Mouse (Mus musculus) E14TG2a.4 (cell line): ENCODE measurements around the gene Lhpp.

Experiments
- H3K27me3 ChIP-seq: 2 replicates; pipeline ENCODE4 v1.6.1; 2014; ENCODE audit warnings: low read length, control low read depth; ENCODE audit not compliant: insufficient read depth
- H3K36me3 ChIP-seq: 2 replicates; pipeline ENCODE4 v1.6.1; 2014; ENCODE audit warnings: low read length, control low read depth; ENCODE audit not compliant: insufficient read depth
- H3K4me1 ChIP-seq: replicated peaks from 2 replicates; pipeline ENCODE4 v1.6.1; 2014; ENCODE audit warnings: low read depth, low read length, control low read depth
- H3K4me3 ChIP-seq: replicated peaks from 2 replicates; pipeline ENCODE4 v1.5.1; 2014; ENCODE audit warnings: mild to moderate bottlenecking, low read length
- H3K9me3 ChIP-seq: 2 replicates; pipeline ENCODE4 v1.6.1; 2014; ENCODE audit warnings: low read length, control low read depth
- CTCF ChIP-seq: conservative IDR thresholded peaks from 2 replicates; pipeline ENCODE4 v1.5.1; 2014; ENCODE audit warnings: low read length
- NANOG ChIP-seq: IDR thresholded peaks from 2 replicates; pipeline ENCODE4 v1.6.1; 2014; ENCODE audit warnings: borderline replicate concordance, low read length, mixed read lengths
- POU5F1 ChIP-seq: IDR thresholded peaks from 2 replicates; pipeline ENCODE4 v1.6.1; 2014; ENCODE audit warnings: low read length, borderline replicate concordance

The Lhpp gene

GRCm38 (mm10) chr7:132670863-132671165 is 60.4 kb downstream of the Lhpp start:
- Histone ChIP-seq H3K9me3 (no peaks in the 10 kb centered on the region), H3K4me1 (peaks cover 23% of the 10 kb centered on the region), H3K4me3 (no peak overlapping the region), H3K36me3 (no peaks in the 10 kb centered on the region), H3K27me3 (0 out of 2 replicates have a peak, but pooled peaks cover 6% of the 10 kb centered on the region)
- no peak for TF ChIP-seq CTCF
- TF ChIP-seq POU5F1: no peak
- TF ChIP-seq NANOG: no peak

- Histone ChIP-seq H3K9me3 (no peaks in the 10 kb centered on the region), H3K27me3 (no peaks in the 10 kb centered on the region), H3K36me3 (no peaks in the 10 kb centered on the region), H3K4me1 (peaks cover 23% of the 10 kb centered on the region), H3K4me3 (no peak overlapping the region)
- TF ChIP-seq CTCF (no peak), NANOG (no peak), POU5F1 (no peak)
Observed at GRCm38 (mm10) chr7:132672481-132672959, 62.1 kb downstream of the Lhpp start.

- no peaks in the 10 kb centered on the region for H3K27me3 ChIP-seq
- peaks cover 23% of the 10 kb centered on the region for H3K4me1 ChIP-seq
- no peak overlapping the region for H3K4me3 ChIP-seq
- H3K9me3 ChIP-seq: no peaks in the 10 kb centered on the region
- TF ChIP-seq POU5F1: no peak
- TF ChIP-seq NANOG: no peak
- no peak for TF ChIP-seq CTCF
- no peaks in the 10 kb centered on the region for H3K36me3 ChIP-seq
Observed at GRCm38 (mm10) chr7:132673931-132674755, 63.7 kb downstream of the Lhpp start.

GRCm38 (mm10) chr7:132675922-132676321 is 65.5 kb downstream of the Lhpp start:
- Histone ChIP-seq H3K4me3 (no peak overlapping the region), H3K36me3 (no peaks in the 10 kb centered on the region), H3K4me1 (peaks cover 30% of the 10 kb centered on the region), H3K27me3 (no peaks in the 10 kb centered on the region), H3K9me3 (no peaks in the 10 kb centered on the region)
- TF ChIP-seq NANOG (no peak), POU5F1 (no peak), CTCF (no peak)

- H3K27me3 ChIP-seq: peaks cover 14% of the 10 kb centered on the region; the same call in 1 of the 2 replicates
- no peak overlapping the region for H3K4me3 ChIP-seq
- no peaks in the 10 kb centered on the region for H3K9me3 ChIP-seq
- peaks cover 14% of the 10 kb centered on the region for H3K4me1 ChIP-seq
- H3K36me3 ChIP-seq: no peaks in the 10 kb centered on the region
- no peak for TF ChIP-seq NANOG
- TF ChIP-seq CTCF: no peak
- TF ChIP-seq POU5F1: no peak
Observed at GRCm38 (mm10) chr7:132679117-132679516, 68.7 kb downstream of the Lhpp start.

- H3K36me3 ChIP-seq: no peaks in the 10 kb centered on the region
- TF ChIP-seq CTCF: no peak
- no peak for TF ChIP-seq NANOG
- TF ChIP-seq POU5F1: no peak
- H3K9me3 ChIP-seq: no peaks in the 10 kb centered on the region
- H3K4me1 ChIP-seq: peaks cover 10% of the 10 kb centered on the region
- no peak overlapping the region for H3K4me3 ChIP-seq
- peaks cover 14% of the 10 kb centered on the region; the same call in 1 of the 2 replicates for H3K27me3 ChIP-seq
Observed at GRCm38 (mm10) chr7:132679549-132679948, 69.1 kb downstream of the Lhpp start.

GRCm38 (mm10) chr7:132681296-132681695 is 70.9 kb downstream of the Lhpp start:
- peaks cover 14% of the 10 kb centered on the region; the same call in 1 of the 2 replicates for H3K27me3 ChIP-seq
- TF ChIP-seq POU5F1 (no peak), NANOG (no peak), CTCF (no peak)
- H3K4me1 ChIP-seq: peaks cover 7% of the 10 kb centered on the region

GRCm38 (mm10) chr7:132681831-132682230 is 71.4 kb downstream of the Lhpp start:
- Histone ChIP-seq H3K9me3 (no peaks in the 10 kb centered on the region), H3K36me3 (no peaks in the 10 kb centered on the region), H3K4me3 (no peak overlapping the region), H3K27me3 (peaks cover 14% of the 10 kb centered on the region; the same call in 1 of the 2 replicates), H3K4me1 (peaks cover 7% of the 10 kb centered on the region)
- no peak for TF ChIP-seq CTCF
- TF ChIP-seq POU5F1: no peak
- TF ChIP-seq NANOG: no peak

More at GRCm38 (mm10) chr7:132681296-132681695, 70.9 kb downstream of the Lhpp start:
- H3K9me3 ChIP-seq: no peaks in the 10 kb centered on the region
- H3K36me3 ChIP-seq: no peaks in the 10 kb centered on the region
- H3K4me3 ChIP-seq: no peak overlapping the region

GRCm38 (mm10) chr7:132682336-132682735 is 71.9 kb downstream of the Lhpp start:
- H3K9me3 ChIP-seq: no peaks in the 10 kb centered on the region
- no peaks in the 10 kb centered on the region for H3K36me3 ChIP-seq
- no peak overlapping the region for H3K4me3 ChIP-seq
- H3K4me1 ChIP-seq: peaks cover 7% of the 10 kb centered on the region
- peaks cover 14% of the 10 kb centered on the region; the same call in 1 of the 2 replicates for H3K27me3 ChIP-seq
- no peak for TF ChIP-seq CTCF
- TF ChIP-seq POU5F1: no peak
- TF ChIP-seq NANOG: no peak
